Mouse (Mus musculus) forebrain, embryonic 15.5 days (tissue): ENCODE data around the gene Phf13. TPM values are rescaled to one million over a fixed set of nuclear protein-coding genes. Genes with fewer than 3 reads are reported as not detected.
A peak's percentile ranks its signal among the peaks of the same experiment; 100 is the strongest.

ENCODE experiments used
- ATAC-seq: fragments of 200-750 bp; cut with Nextera tagmentation; replicated peaks from 2 replicates; pipeline ENCODE4 v1.8.0; 2017; ENCODE audit warnings: mild to moderate bottlenecking, moderate TSS enrichment, moderate library complexity
- H3K27ac ChIP-seq: fragments of 300-500 bp; sonication (generic); replicated peaks from 2 replicates; pipeline ENCODE4 v1.5.1; 2015; ENCODE audit warnings: mild to moderate bottlenecking, inconsistent platforms
- H3K27me3 ChIP-seq: fragments of 300-500 bp; sonication (generic); 2 replicates; pipeline ENCODE4 v1.6.1; 2015; ENCODE audit warnings: inconsistent platforms
- H3K36me3 ChIP-seq: fragments of 300-500 bp; sonication (generic); 2 replicates; pipeline ENCODE4 v1.6.1; 2015; ENCODE audit warnings: mild to moderate bottlenecking, inconsistent platforms
- H3K4me1 ChIP-seq: fragments of 300-500 bp; sonication (generic); 2 replicates; pipeline ENCODE4 v1.6.1; 2015; ENCODE audit warnings: inconsistent platforms
- H3K4me2 ChIP-seq: fragments of 300-500 bp; sonication (generic); replicated peaks from 2 replicates; pipeline ENCODE4 v1.6.1; 2015; ENCODE audit warnings: mild to moderate bottlenecking, inconsistent platforms
- H3K4me3 ChIP-seq: fragments of 300-500 bp; sonication (generic); 2 replicates; pipeline ENCODE4 v1.5.1; 2015; ENCODE audit warnings: mild to moderate bottlenecking, inconsistent platforms
- H3K9ac ChIP-seq: fragments of 300-500 bp; sonication (generic); replicated peaks from 2 replicates; pipeline ENCODE4 v1.6.1; 2015; ENCODE audit warnings: mild to moderate bottlenecking, inconsistent platforms
- H3K9me3 ChIP-seq: fragments of 300-500 bp; sonication (generic); 2 replicates; pipeline ENCODE4 v1.6.1; 2016; ENCODE audit warnings: inconsistent platforms
- WGBS: fragments of 180-500 bp; shearing (Covaris S2); methylation state at CpG from one replicate; pipeline ENCODE4 v1.1.7; 2015; ENCODE audit warnings: mixed read lengths; 5-methylcytosine and 5-hydroxymethylcytosine counted together
- polyA plus RNA-seq: library from polyadenylated mRNA; unstranded; fragments of >200 nt; fragmentation: Nextera tagmentation; extraction: Ambion mirVana; gene quantifications from 2 replicates; pipeline ENCODE4 v1.2.1, GENCODE M21; 2015

Phf13 gene
- polyA plus RNA-seq, 1 experiment from 2014 or later = 21.8 TPM

- peak overlapping the region; percentile 81 for H3K9ac ChIP-seq
- 66% methylated on average over 15 of the region's 15 CpGs for WGBS
- H3K36me3 ChIP-seq = 0 out of 2 replicates have a peak, but pooled peaks cover 1% of the 10 kb centered on the region
- no peak for ATAC-seq
- no peaks in the 10 kb centered on the region for H3K9me3 ChIP-seq
- H3K27me3 ChIP-seq = no peaks in the 10 kb centered on the region
- peaks cover 52% of the 10 kb centered on the region for H3K4me1 ChIP-seq
- H3K4me2 ChIP-seq = peak overlapping the region; percentile 98
- peak overlapping the region; percentile 91 for H3K4me3 ChIP-seq
- H3K27ac ChIP-seq = 0 out of 2 replicates have a peak overlapping the region, but pooled peaks have one; percentile 66
Measured at GRCm38 (mm10) chr4:152028456-152028855, 32.4 kb upstream of the Phf13 start.

- peaks cover 52% of the 10 kb centered on the region for H3K4me1 ChIP-seq
- H3K27ac ChIP-seq = peak within 1 kb of the TSS; percentile 68
- no peaks in the 10 kb centered on the region for H3K27me3 ChIP-seq
- peak; percentile 99 for ATAC-seq
- H3K4me3 ChIP-seq = peak within 1 kb of the TSS; percentile 91
- WGBS = under 1% methylated on average over 35 of the region's 35 CpGs
- H3K9ac ChIP-seq = peak within 1 kb of the TSS; percentile 81
- H3K9me3 ChIP-seq = no peaks in the 10 kb centered on the region
- peaks cover 10% of the 10 kb centered on the region; the same call in 1 of the 2 replicates for H3K36me3 ChIP-seq
- H3K4me2 ChIP-seq = peak within 1 kb of the TSS; percentile 98
Measured at GRCm38 (mm10) chr4:152027524-152027923, 31.5 kb upstream of the Phf13 start, which contains the start of gene Zbtb48. Gene Zbtb48 (minus strand): TSS chr4:152027671.

GRCm38 (mm10) chr4:152026751-152027508, 30.9 kb upstream of the Phf13 start:
- no peaks in the 10 kb centered on the region for H3K27me3 ChIP-seq
- peak overlapping the region; percentile 98 for H3K4me2 ChIP-seq
- H3K4me3 ChIP-seq = peak overlapping the region; percentile 91
- no peak for ATAC-seq
- peaks cover 13% of the 10 kb centered on the region; the same call in 1 of the 2 replicates for H3K36me3 ChIP-seq
- H3K9me3 ChIP-seq = no peaks in the 10 kb centered on the region
- H3K9ac ChIP-seq = peak overlapping the region; percentile 81
- H3K4me1 ChIP-seq = peaks cover 52% of the 10 kb centered on the region
- peak overlapping the region; percentile 68 for H3K27ac ChIP-seq
- WGBS = 1% methylated on average over 41 of the region's 41 CpGs

- Histone ChIP-seq H3K9ac (no peak overlapping the region), H3K27me3 (no peaks in the 10 kb centered on the region), H3K27ac (no peak overlapping the region), H3K4me2 (no peak overlapping the region), H3K4me1 (peaks cover 45% of the 10 kb centered on the region), H3K36me3 (peaks cover 38% of the 10 kb centered on the region), H3K4me3 (no peak overlapping the region), H3K9me3 (no peaks in the 10 kb centered on the region)
- ATAC-seq = no peak
- 95% methylated on average over 11 of the region's 11 CpGs for WGBS
Measured at GRCm38 (mm10) chr4:152024525-152024924, 28.5 kb upstream of the Phf13 start.

- no peak overlapping the region for H3K4me2 ChIP-seq
- no peaks in the 10 kb centered on the region for H3K27me3 ChIP-seq
- peaks cover 33% of the 10 kb centered on the region for H3K4me1 ChIP-seq
- H3K9ac ChIP-seq = no peak overlapping the region
- ATAC-seq = no peak
- no peaks in the 10 kb centered on the region for H3K9me3 ChIP-seq
- no peak overlapping the region for H3K4me3 ChIP-seq
- WGBS = 89% methylated on average over 8 of the region's 8 CpGs
- no peak overlapping the region for H3K27ac ChIP-seq
- peaks cover 45% of the 10 kb centered on the region for H3K36me3 ChIP-seq
Measured at GRCm38 (mm10) chr4:152022506-152022905, 26.4 kb upstream of the Phf13 start.

- Histone ChIP-seq H3K9me3 (no peaks in the 10 kb centered on the region), H3K36me3 (peaks cover 45% of the 10 kb centered on the region), H3K4me3 (no peak overlapping the region), H3K9ac (no peak overlapping the region), H3K4me2 (no peak overlapping the region), H3K4me1 (peaks cover 29% of the 10 kb centered on the region), H3K27ac (no peak overlapping the region), H3K27me3 (no peaks in the 10 kb centered on the region)
- WGBS = 74% methylated on average over 12 of the region's 12 CpGs
- no peak for ATAC-seq
Measured at GRCm38 (mm10) chr4:152021568-152022097, 25.6 kb upstream of the Phf13 start.

GRCm38 (mm10) chr4:152020024-152020423, 24.0 kb upstream of the Phf13 start:
- Histone ChIP-seq H3K27ac (no peak overlapping the region), H3K4me2 (no peak overlapping the region), H3K36me3 (peaks cover 47% of the 10 kb centered on the region), H3K9me3 (no peaks in the 10 kb centered on the region), H3K9ac (no peak overlapping the region), H3K4me3 (no peak overlapping the region), H3K4me1 (peaks cover 13% of the 10 kb centered on the region), H3K27me3 (no peaks in the 10 kb centered on the region)
- ATAC-seq = no peak
- 94% methylated on average over 21 of the region's 21 CpGs for WGBS

- Histone ChIP-seq H3K9me3 (no peaks in the 10 kb centered on the region), H3K27ac (no peak overlapping the region), H3K36me3 (peaks cover 47% of the 10 kb centered on the region), H3K4me1 (peaks cover 4% of the 10 kb centered on the region; the same call in 1 of the 2 replicates), H3K9ac (no peak overlapping the region), H3K27me3 (no peaks in the 10 kb centered on the region), H3K4me2 (no peak overlapping the region), H3K4me3 (no peak overlapping the region)
- ATAC-seq = no peak
- WGBS = 84% methylated on average over 6 of the region's 6 CpGs
Measured at GRCm38 (mm10) chr4:152019073-152019472, 23.0 kb upstream of the Phf13 start.

- Histone ChIP-seq H3K9ac (no peak overlapping the region), H3K4me2 (no peak overlapping the region), H3K36me3 (peaks cover 3% of the 10 kb centered on the region; the same call in 1 of the 2 replicates), H3K9me3 (no peaks in the 10 kb centered on the region), H3K27ac (no peak overlapping the region), H3K4me1 (peaks cover 22% of the 10 kb centered on the region), H3K27me3 (peaks cover 2% of the 10 kb centered on the region), H3K4me3 (no peak overlapping the region)
- WGBS = 83% methylated on average over 12 of the region's 12 CpGs
- no peak for ATAC-seq
Measured at GRCm38 (mm10) chr4:152013036-152013813, 17.2 kb upstream of the Phf13 start.

- peaks cover 3% of the 10 kb centered on the region; the same call in 1 of the 2 replicates for H3K36me3 ChIP-seq
- H3K27me3 ChIP-seq = peaks cover 13% of the 10 kb centered on the region
- no peak for ATAC-seq
- no peaks in the 10 kb centered on the region for H3K9me3 ChIP-seq
- WGBS = 95% methylated on average over 16 of the region's 16 CpGs
- no peak overlapping the region for H3K4me3 ChIP-seq
- H3K9ac ChIP-seq = no peak overlapping the region
- peaks cover 31% of the 10 kb centered on the region for H3K4me1 ChIP-seq
- no peak overlapping the region for H3K4me2 ChIP-seq
- no peak overlapping the region for H3K27ac ChIP-seq
Measured at GRCm38 (mm10) chr4:152012109-152012508, 16.1 kb upstream of the Phf13 start.

- Histone ChIP-seq H3K4me2 (peak overlapping the region; percentile 94), H3K4me3 (no peak overlapping the region), H3K9me3 (no peaks in the 10 kb centered on the region), H3K4me1 (peaks cover 31% of the 10 kb centered on the region), H3K27me3 (peaks cover 21% of the 10 kb centered on the region), H3K36me3 (peaks cover 3% of the 10 kb centered on the region; the same call in 1 of the 2 replicates), H3K27ac (no peak overlapping the region), H3K9ac (no peak overlapping the region)
- no peak for ATAC-seq
- WGBS = 75% methylated on average over 8 of the region's 8 CpGs
Measured at GRCm38 (mm10) chr4:152011171-152011760, 15.2 kb upstream of the Phf13 start.
